Mouse (Mus musculus) forebrain, embryonic 10.5 days (tissue): ENCODE results near the gene Gpkow. TPM values are rescaled to one million over a fixed set of nuclear protein-coding genes. Genes with fewer than 3 reads are reported as not detected.

ENCODE experiments used
- DNase-seq: peaks from one replicate; pipeline ENCODE4 v3.0.0-alpha.2; 2017; ENCODE audit warnings: low spot score; ENCODE audit errors: extremely low spot score
- H3K27ac ChIP-seq: fragments of 300-500 bp; sonication (generic); 2 replicates; pipeline ENCODE4 v1.5.1; 2016; ENCODE audit warnings: mild to moderate bottlenecking
- H3K27me3 ChIP-seq: fragments of 300-500 bp; sonication (generic); 2 replicates; pipeline ENCODE4 v1.6.1; 2016; ENCODE audit warnings: mild to moderate bottlenecking; ENCODE audit not compliant: poor library complexity, severe bottlenecking
- H3K36me3 ChIP-seq: fragments of 300-500 bp; sonication (generic); replicated peaks from 2 replicates; pipeline ENCODE4 v1.6.1; 2016; ENCODE audit warnings: mild to moderate bottlenecking, moderate library complexity
- H3K4me1 ChIP-seq: fragments of 300-500 bp; sonication (generic); 2 replicates; pipeline ENCODE4 v1.6.1; 2016
- H3K4me3 ChIP-seq: fragments of 300-500 bp; sonication (generic); 2 replicates; pipeline ENCODE4 v1.5.1; 2016; ENCODE audit warnings: mild to moderate bottlenecking, moderate library complexity
- H3K9me3 ChIP-seq: fragments of 300-500 bp; sonication (generic); 2 replicates; pipeline ENCODE4 v1.6.1; 2016; ENCODE audit warnings: mild to moderate bottlenecking, moderate library complexity
- WGBS: fragments of 180-500 bp; shearing (Covaris S2); methylation state at CpG from one replicate; pipeline ENCODE4 v1.1.7; 2016; 5-methylcytosine and 5-hydroxymethylcytosine counted together
- polyA plus RNA-seq: library from polyadenylated mRNA; unstranded; fragments of >200 nt; fragmentation: Nextera tagmentation; extraction: Ambion mirVana; gene quantifications from 2 replicates; pipeline ENCODE4 v1.2.1, GENCODE M21; 2016

The Gpkow gene
- polyA plus RNA-seq, 1 experiment from 2014 or later = 46.1 TPM

GRCm38 (mm10) chrX:7672739-7673138 lies 24.2 kb upstream of the Gpkow start:
- peaks cover 8% of the 10 kb centered on the region for H3K36me3 ChIP-seq
- no peaks in the 10 kb centered on the region; the same call in 1 of the 2 replicates for H3K9me3 ChIP-seq
- H3K4me1 ChIP-seq = peaks cover 16% of the 10 kb centered on the region
- peaks cover 12% of the 10 kb centered on the region for H3K27me3 ChIP-seq
- no peak overlapping the region for H3K4me3 ChIP-seq
- WGBS = 61% methylated on average over 6 of the region's 6 CpGs
- no peak for DNase-seq
- no peak overlapping the region for H3K27ac ChIP-seq

- WGBS = 33% methylated on average over 12 of the region's 12 CpGs
- no peak for DNase-seq
- H3K4me3 ChIP-seq = no peak overlapping the region; the same call in 1 of the 2 replicates
These were observed 23.2 kb upstream of the Gpkow start for GRCm38 (mm10) chrX:7673578-7674281.

GRCm38 (mm10) chrX:7674284-7675000 lies 22.5 kb upstream of the Gpkow start:
- Histone ChIP-seq H3K4me1 (peaks cover 16% of the 10 kb centered on the region), H3K27ac (peak overlapping the region; percentile 44; the same call in 1 of the 2 replicates), H3K36me3 (no peaks in the 10 kb centered on the region), H3K27me3 (peaks cover 12% of the 10 kb centered on the region), H3K4me3 (peak overlapping the region; percentile 34), H3K9me3 (no peaks in the 10 kb centered on the region; the same call in 1 of the 2 replicates)
- DNase-seq = no peak
- 26% methylated on average over 28 of the region's 28 CpGs for WGBS

More at GRCm38 (mm10) chrX:7673578-7674281, 23.2 kb upstream of the Gpkow start:
- H3K27ac ChIP-seq = no peak overlapping the region
- peaks cover 16% of the 10 kb centered on the region for H3K4me1 ChIP-seq
- H3K27me3 ChIP-seq = peaks cover 12% of the 10 kb centered on the region
- H3K36me3 ChIP-seq = peaks cover 6% of the 10 kb centered on the region
- no peaks in the 10 kb centered on the region; the same call in 1 of the 2 replicates for H3K9me3 ChIP-seq

- Histone ChIP-seq H3K27me3 (peaks cover 12% of the 10 kb centered on the region), H3K36me3 (no peaks in the 10 kb centered on the region), H3K4me3 (peak overlapping the region; percentile 34), H3K4me1 (peaks cover 16% of the 10 kb centered on the region), H3K9me3 (no peaks in the 10 kb centered on the region; the same call in 1 of the 2 replicates), H3K27ac (peak overlapping the region; percentile 44; the same call in 1 of the 2 replicates)
- WGBS = 29% methylated on average over 10 of the region's 10 CpGs
- no peak for DNase-seq
These were observed 21.9 kb upstream of the Gpkow start for GRCm38 (mm10) chrX:7675001-7675380.

GRCm38 (mm10) chrX:7678986-7679385 lies 17.9 kb upstream of the Gpkow start:
- Histone ChIP-seq H3K4me1 (peaks cover 7% of the 10 kb centered on the region), H3K27ac (no peak overlapping the region), H3K4me3 (no peak overlapping the region), H3K36me3 (no peaks in the 10 kb centered on the region), H3K9me3 (no peaks in the 10 kb centered on the region; the same call in 1 of the 2 replicates), H3K27me3 (peaks cover 15% of the 10 kb centered on the region)
- no peak for DNase-seq
- 43% methylated on average over 3 of the region's 3 CpGs for WGBS

GRCm38 (mm10) chrX:7679405-7680056 lies 17.4 kb upstream of the Gpkow start:
- Histone ChIP-seq H3K4me3 (peak overlapping the region; percentile 46), H3K4me1 (peaks cover 4% of the 10 kb centered on the region), H3K27me3 (peaks cover 12% of the 10 kb centered on the region), H3K27ac (0 out of 2 replicates have a peak overlapping the region, but pooled peaks have one; percentile 35), H3K9me3 (no peaks in the 10 kb centered on the region; the same call in 1 of the 2 replicates), H3K36me3 (no peaks in the 10 kb centered on the region)
- DNase-seq = peak; percentile 84
- 19% methylated on average over 27 of the region's 27 CpGs for WGBS

GRCm38 (mm10) chrX:7680057-7680412 lies 16.9 kb upstream of the Gpkow start:
- no peaks in the 10 kb centered on the region for H3K36me3 ChIP-seq
- DNase-seq = no peak
- peaks cover 12% of the 10 kb centered on the region for H3K27me3 ChIP-seq
- H3K9me3 ChIP-seq = no peaks in the 10 kb centered on the region; the same call in 1 of the 2 replicates
- no peaks in the 10 kb centered on the region for H3K4me1 ChIP-seq
- WGBS = 25% methylated on average over 12 of the region's 12 CpGs
- H3K4me3 ChIP-seq = peak overlapping the region; percentile 46
- 0 out of 2 replicates have a peak overlapping the region, but pooled peaks have one; percentile 35 for H3K27ac ChIP-seq

GRCm38 (mm10) chrX:7680864-7681263 lies 16.1 kb upstream of the Gpkow start, which contains the start of gene Magix:
Gene Magix, minus strand, starts transcription at chrX:7681251.
- Histone ChIP-seq H3K36me3 (no peaks in the 10 kb centered on the region), H3K4me1 (no peaks in the 10 kb centered on the region), H3K4me3 (peak within 1 kb of the TSS; percentile 46), H3K9me3 (no peaks in the 10 kb centered on the region; the same call in 1 of the 2 replicates), H3K27ac (0 out of 2 replicates have a peak within 1 kb of the TSS, but pooled peaks have one; percentile 35), H3K27me3 (peaks cover 9% of the 10 kb centered on the region)
- 68% methylated on average over 14 of the region's 14 CpGs for WGBS
- no peak for DNase-seq

- H3K27ac ChIP-seq = no peak overlapping the region
- H3K9me3 ChIP-seq = no peaks in the 10 kb centered on the region
- no peaks in the 10 kb centered on the region for H3K4me1 ChIP-seq
- H3K36me3 ChIP-seq = no peaks in the 10 kb centered on the region
- H3K4me3 ChIP-seq = no peak overlapping the region
- WGBS = 93% methylated on average over 2 of the region's 2 CpGs
- H3K27me3 ChIP-seq = no peaks in the 10 kb centered on the region
- no peak for DNase-seq
These were observed 8.6 kb upstream of the Gpkow start for GRCm38 (mm10) chrX:7688321-7688720.

- H3K36me3 ChIP-seq = no peaks in the 10 kb centered on the region
- WGBS = 71% methylated on average over 3 of the region's 3 CpGs
- no peaks in the 10 kb centered on the region for H3K4me1 ChIP-seq
- no peaks in the 10 kb centered on the region for H3K9me3 ChIP-seq
- no peak overlapping the region for H3K4me3 ChIP-seq
- DNase-seq = no peak
- no peaks in the 10 kb centered on the region for H3K27me3 ChIP-seq
- no peak overlapping the region for H3K27ac ChIP-seq
These were observed 6.4 kb upstream of the Gpkow start for GRCm38 (mm10) chrX:7690486-7690885.

GRCm38 (mm10) chrX:7692862-7693261 lies 4.1 kb upstream of the Gpkow start:
- no peak overlapping the region for H3K27ac ChIP-seq
- H3K27me3 ChIP-seq = no peaks in the 10 kb centered on the region
- H3K9me3 ChIP-seq = no peaks in the 10 kb centered on the region
- no peaks in the 10 kb centered on the region for H3K36me3 ChIP-seq
- DNase-seq = no peak
- 43% methylated on average over 4 of the region's 4 CpGs for WGBS
- no peak overlapping the region for H3K4me3 ChIP-seq
- no peaks in the 10 kb centered on the region for H3K4me1 ChIP-seq

GRCm38 (mm10) chrX:7696520-7696919 lies 411 bp upstream of the Gpkow start:
- no peak for DNase-seq
- H3K4me1 ChIP-seq = 0 out of 2 replicates have a peak, but pooled peaks cover 4% of the 10 kb centered on the region
- WGBS = 48% methylated on average over 6 of the region's 6 CpGs
- no peaks in the 10 kb centered on the region for H3K27me3 ChIP-seq
- H3K9me3 ChIP-seq = no peaks in the 10 kb centered on the region
- H3K36me3 ChIP-seq = peaks cover 31% of the 10 kb centered on the region
- peak overlapping the region; percentile 65 for H3K4me3 ChIP-seq
- H3K27ac ChIP-seq = no peak overlapping the region
